Mouse (Mus musculus) forebrain, embryonic 12.5 days (tissue): ENCODE measurements around the gene Tie1. TPM values are rescaled to one million over a fixed set of nuclear protein-coding genes. Genes with fewer than 3 reads are reported as not detected.

Experiments
- ATAC-seq: fragments of 200-750 bp; cut with Nextera tagmentation; 2 replicates; pipeline ENCODE4 v1.8.0; 2017; ENCODE audit warnings: moderate TSS enrichment; ENCODE audit not compliant: low FRiP score
- H3K27ac ChIP-seq: fragments of 300-500 bp; sonication (generic); 2 replicates; pipeline ENCODE4 v1.5.1; 2016; ENCODE audit warnings: mild to moderate bottlenecking
- H3K27me3 ChIP-seq: fragments of 300-500 bp; sonication (generic); 2 replicates; pipeline ENCODE4 v1.6.1; 2016; ENCODE audit warnings: mild to moderate bottlenecking
- H3K36me3 ChIP-seq: fragments of 300-500 bp; sonication (generic); replicated peaks from 2 replicates; pipeline ENCODE4 v1.6.1; 2016; ENCODE audit warnings: mild to moderate bottlenecking
- H3K4me1 ChIP-seq: fragments of 300-500 bp; sonication (generic); 2 replicates; pipeline ENCODE4 v1.6.1; 2016
- H3K4me2 ChIP-seq: fragments of 300-500 bp; sonication (generic); 2 replicates; pipeline ENCODE4 v1.6.1; 2016; ENCODE audit warnings: mild to moderate bottlenecking, moderate library complexity
- H3K4me3 ChIP-seq: fragments of 300-500 bp; sonication (generic); replicated peaks from 2 replicates; pipeline ENCODE4 v1.5.1; 2016; ENCODE audit warnings: mild to moderate bottlenecking
- H3K9ac ChIP-seq: fragments of 300-500 bp; sonication (generic); 2 replicates; pipeline ENCODE4 v1.6.1; 2016; ENCODE audit warnings: mild to moderate bottlenecking
- H3K9me3 ChIP-seq: fragments of 300-500 bp; sonication (generic); 2 replicates; pipeline ENCODE4 v1.6.1; 2016
- WGBS: fragments of 180-500 bp; shearing (Covaris S2); methylation state at CpG from one replicate; pipeline ENCODE4 v1.1.7; 2016; 5-methylcytosine and 5-hydroxymethylcytosine counted together
- polyA plus RNA-seq: library from polyadenylated mRNA; unstranded; fragments of >200 nt; fragmentation: Nextera tagmentation; extraction: Ambion mirVana; gene quantifications from 2 replicates; pipeline ENCODE4 v1.2.1, GENCODE M21; 2016

Tie1 gene
- 15.4 and 15.6 TPM in 2 replicates for polyA plus RNA-seq

- no peak for ATAC-seq
- H3K4me1 ChIP-seq = no peaks in the 10 kb centered on the region
- no peak within 1 kb of the TSS for H3K4me3 ChIP-seq
- no peak within 1 kb of the TSS for H3K9ac ChIP-seq
- WGBS = 85% methylated on average over 8 of the region's 8 CpGs
- no peak within 1 kb of the TSS for H3K4me2 ChIP-seq
- no peak within 1 kb of the TSS for H3K27ac ChIP-seq
- no peaks in the 10 kb centered on the region for H3K27me3 ChIP-seq
- no peaks in the 10 kb centered on the region for H3K9me3 ChIP-seq
- no peaks in the 10 kb centered on the region for H3K36me3 ChIP-seq
Observed at GRCm38 (mm10) chr4:118489717-118490132, at the start of gene Tie1. Gene Tie1 (minus strand): TSS chr4:118490061.

DNA sequence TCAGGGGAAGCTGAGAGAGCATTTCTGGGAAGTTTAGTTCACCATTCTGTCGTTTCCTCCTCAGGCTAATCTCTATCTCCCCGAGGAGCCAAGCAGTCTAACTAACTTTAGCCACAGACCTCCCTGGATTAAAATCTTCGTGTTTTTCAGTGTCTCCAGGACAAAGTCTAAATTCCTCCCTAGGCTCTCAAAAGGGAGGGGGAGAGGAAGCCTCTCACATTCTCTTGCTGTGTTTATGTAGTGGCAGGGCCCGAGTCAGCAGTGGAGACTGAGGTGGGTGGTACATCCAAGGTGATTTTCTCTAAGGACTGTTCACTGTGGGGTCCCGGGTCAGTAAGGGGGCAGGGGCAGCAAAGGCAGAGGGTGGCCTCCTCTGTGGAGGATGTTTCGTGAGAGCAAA, 47.9 kb upstream of the Tie1 start:
- H3K4me3 ChIP-seq = no peak overlapping the region
- H3K4me2 ChIP-seq = no peak overlapping the region
- peaks cover 18% of the 10 kb centered on the region for H3K27me3 ChIP-seq
- no peak for ATAC-seq
- WGBS = 53% methylated on average over 6 of the region's 6 CpGs
- H3K27ac ChIP-seq = no peak overlapping the region
- H3K9me3 ChIP-seq = no peaks in the 10 kb centered on the region
- H3K9ac ChIP-seq = no peak overlapping the region
- no peaks in the 10 kb centered on the region for H3K4me1 ChIP-seq
- H3K36me3 ChIP-seq = no peaks in the 10 kb centered on the region

GRCm38 (mm10) chr4:118535610-118536009, 45.7 kb upstream of the Tie1 start:
- H3K4me1 ChIP-seq = peaks cover 7% of the 10 kb centered on the region; the same call in 1 of the 2 replicates
- no peaks in the 10 kb centered on the region for H3K9me3 ChIP-seq
- H3K36me3 ChIP-seq = no peaks in the 10 kb centered on the region
- peaks cover 3% of the 10 kb centered on the region; the same call in 1 of the 2 replicates for H3K27me3 ChIP-seq
- H3K4me3 ChIP-seq = no peak overlapping the region
- no peak overlapping the region for H3K27ac ChIP-seq
- no peak overlapping the region for H3K4me2 ChIP-seq
- H3K9ac ChIP-seq = no peak overlapping the region
- 80% methylated on average over 6 of the region's 6 CpGs for WGBS
- ATAC-seq = no peak

DNA sequence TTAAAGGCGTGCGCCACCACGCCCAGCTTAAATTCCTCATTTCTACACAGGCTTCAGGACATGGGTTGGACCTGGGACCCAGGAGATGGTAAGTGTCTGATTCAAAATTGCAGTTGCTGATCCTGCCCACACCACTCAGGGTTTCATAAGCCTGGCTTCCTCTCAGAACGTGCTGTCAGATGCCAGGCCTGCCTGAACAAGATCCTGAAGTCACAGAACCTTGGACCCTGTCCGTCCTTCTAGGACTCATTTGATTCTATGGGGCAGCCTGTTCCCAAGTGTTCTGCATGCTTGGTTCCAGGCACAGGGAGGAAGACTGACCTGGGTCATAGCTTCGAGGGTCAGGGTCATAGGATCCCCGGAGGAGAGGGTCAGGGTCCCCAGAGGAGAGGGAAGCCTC, 43.7 kb upstream of the Tie1 start:
- H3K9ac ChIP-seq = no peak overlapping the region
- H3K27ac ChIP-seq = no peak overlapping the region
- 0 out of 2 replicates have a peak, but pooled peaks cover 3% of the 10 kb centered on the region for H3K27me3 ChIP-seq
- no peak overlapping the region for H3K4me3 ChIP-seq
- H3K4me1 ChIP-seq = peaks cover 7% of the 10 kb centered on the region; the same call in 1 of the 2 replicates
- no peaks in the 10 kb centered on the region for H3K36me3 ChIP-seq
- H3K4me2 ChIP-seq = no peak overlapping the region
- no peaks in the 10 kb centered on the region for H3K9me3 ChIP-seq
- 85% methylated on average over 7 of the region's 7 CpGs for WGBS
- no peak for ATAC-seq

DNA sequence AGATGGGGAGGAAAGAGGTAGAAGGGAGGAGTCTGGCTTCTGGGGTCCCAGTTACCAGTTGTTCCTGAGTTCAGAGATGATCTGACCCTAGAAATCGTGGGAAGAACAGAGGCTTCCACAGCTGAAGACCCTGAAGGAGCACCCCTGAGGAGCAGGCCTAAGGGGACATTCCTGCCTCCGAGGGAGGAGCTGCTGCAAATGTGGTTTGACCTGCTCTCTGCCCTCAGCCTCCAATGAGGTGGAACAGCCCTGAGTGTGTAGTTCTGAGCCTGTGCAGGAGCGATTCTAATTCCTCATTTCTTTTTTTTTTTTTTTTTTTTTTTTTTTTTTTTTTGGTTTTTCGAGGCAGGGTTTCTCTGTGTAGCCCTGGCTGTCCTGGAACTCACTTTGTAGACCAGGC, 43.3 kb upstream of the Tie1 start:
- Histone ChIP-seq H3K9ac (no peak overlapping the region), H3K4me1 (peaks cover 7% of the 10 kb centered on the region; the same call in 1 of the 2 replicates), H3K9me3 (no peaks in the 10 kb centered on the region), H3K4me2 (no peak overlapping the region), H3K27me3 (0 out of 2 replicates have a peak, but pooled peaks cover under 1% of the 10 kb centered on the region), H3K27ac (no peak overlapping the region), H3K4me3 (no peak overlapping the region), H3K36me3 (no peaks in the 10 kb centered on the region)
- no peak for ATAC-seq
- 57% methylated on average over 3 of the region's 4 CpGs for WGBS

- ATAC-seq = no peak
- Histone ChIP-seq H3K9me3 (no peaks in the 10 kb centered on the region), H3K9ac (no peak overlapping the region), H3K4me1 (peaks cover 7% of the 10 kb centered on the region; the same call in 1 of the 2 replicates), H3K36me3 (no peaks in the 10 kb centered on the region), H3K27ac (no peak overlapping the region), H3K4me3 (no peak overlapping the region), H3K4me2 (no peak overlapping the region), H3K27me3 (no peaks in the 10 kb centered on the region)
- WGBS = 79% methylated on average over 5 of the region's 5 CpGs
Observed at GRCm38 (mm10) chr4:118532663-118533062, 42.8 kb upstream of the Tie1 start.

DNA sequence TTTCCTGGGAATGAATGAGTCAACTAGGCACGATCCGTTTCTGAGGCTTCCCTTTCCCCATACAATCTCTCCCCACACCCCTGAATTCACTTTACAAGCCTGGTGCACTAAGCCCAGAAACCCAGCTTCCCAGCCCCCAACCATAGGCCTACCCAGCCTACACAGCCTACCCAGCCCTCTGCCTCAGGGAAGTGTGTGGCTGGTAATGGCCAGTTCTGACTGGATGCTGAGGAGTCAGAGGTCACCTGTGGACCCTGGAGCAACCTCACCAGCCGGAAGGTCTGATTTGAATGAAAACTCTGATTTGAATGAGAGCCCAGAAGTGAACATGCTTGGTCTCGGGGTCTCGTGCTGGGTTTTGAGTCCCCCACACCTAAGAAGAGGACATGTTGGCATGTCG, 37.9 kb upstream of the Tie1 start:
- no peak overlapping the region for H3K4me2 ChIP-seq
- no peak overlapping the region for H3K27ac ChIP-seq
- H3K4me3 ChIP-seq = no peak overlapping the region
- no peaks in the 10 kb centered on the region for H3K27me3 ChIP-seq
- no peaks in the 10 kb centered on the region for H3K36me3 ChIP-seq
- whole genome bisulfite sequencing = 82% methylated on average over 6 of the region's 6 CpGs
- H3K9me3 ChIP-seq = no peaks in the 10 kb centered on the region
- H3K9ac ChIP-seq = no peak overlapping the region
- ATAC-seq = no peak
- peaks cover 9% of the 10 kb centered on the region; the same call in 1 of the 2 replicates for H3K4me1 ChIP-seq

DNA sequence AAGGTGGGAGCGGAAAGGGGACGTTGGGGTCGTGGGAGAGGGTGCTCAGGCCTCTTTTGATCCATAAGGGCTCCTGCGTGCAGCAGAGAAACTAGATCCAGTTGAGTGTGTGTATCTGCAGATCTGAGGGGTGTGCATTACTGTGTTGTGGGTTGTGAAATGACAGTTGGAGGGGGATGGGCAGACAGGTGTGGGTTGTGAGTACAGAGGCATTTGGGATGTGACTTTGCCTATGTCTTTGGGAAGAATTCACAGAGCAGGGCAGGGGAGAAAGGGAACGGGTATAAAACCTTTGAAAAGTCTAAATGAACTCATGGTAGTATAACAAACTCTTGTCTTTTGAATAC, 37.4 kb upstream of the Tie1 start:
- no peak overlapping the region for H3K4me3 ChIP-seq
- H3K9me3 ChIP-seq = no peaks in the 10 kb centered on the region
- H3K4me2 ChIP-seq = no peak overlapping the region
- peaks cover 9% of the 10 kb centered on the region; the same call in 1 of the 2 replicates for H3K4me1 ChIP-seq
- H3K27ac ChIP-seq = no peak overlapping the region
- no peaks in the 10 kb centered on the region for H3K36me3 ChIP-seq
- H3K27me3 ChIP-seq = no peaks in the 10 kb centered on the region
- ATAC-seq = no peak
- H3K9ac ChIP-seq = no peak overlapping the region
- WGBS = 32% methylated on average over 5 of the region's 5 CpGs

GRCm38 (mm10) chr4:118526408-118527334, 36.8 kb upstream of the Tie1 start, which contains the start of gene 2610528J11Rik:
Gene 2610528J11Rik (plus strand): TSS chr4:118526999.
- Histone ChIP-seq H3K4me1 (peaks cover 7% of the 10 kb centered on the region; the same call in 1 of the 2 replicates), H3K9me3 (no peaks in the 10 kb centered on the region), H3K9ac (no peak within 1 kb of the TSS), H3K4me3 (no peak within 1 kb of the TSS), H3K27ac (no peak within 1 kb of the TSS), H3K27me3 (no peaks in the 10 kb centered on the region), H3K36me3 (no peaks in the 10 kb centered on the region), H3K4me2 (no peak within 1 kb of the TSS)
- ATAC-seq = no peak
- WGBS = 34% methylated on average over 17 of the region's 17 CpGs

- Histone ChIP-seq H3K36me3 (no peaks in the 10 kb centered on the region), H3K27me3 (no peaks in the 10 kb centered on the region), H3K9ac (no peak overlapping the region), H3K4me1 (peaks cover 2% of the 10 kb centered on the region; the same call in 1 of the 2 replicates), H3K27ac (no peak overlapping the region), H3K4me3 (no peak overlapping the region), H3K9me3 (no peaks in the 10 kb centered on the region), H3K4me2 (no peak overlapping the region)
- ATAC-seq = no peak
- WGBS = 71% methylated on average over 3 of the region's 3 CpGs
Observed at GRCm38 (mm10) chr4:118525779-118526178, 35.9 kb upstream of the Tie1 start.

DNA sequence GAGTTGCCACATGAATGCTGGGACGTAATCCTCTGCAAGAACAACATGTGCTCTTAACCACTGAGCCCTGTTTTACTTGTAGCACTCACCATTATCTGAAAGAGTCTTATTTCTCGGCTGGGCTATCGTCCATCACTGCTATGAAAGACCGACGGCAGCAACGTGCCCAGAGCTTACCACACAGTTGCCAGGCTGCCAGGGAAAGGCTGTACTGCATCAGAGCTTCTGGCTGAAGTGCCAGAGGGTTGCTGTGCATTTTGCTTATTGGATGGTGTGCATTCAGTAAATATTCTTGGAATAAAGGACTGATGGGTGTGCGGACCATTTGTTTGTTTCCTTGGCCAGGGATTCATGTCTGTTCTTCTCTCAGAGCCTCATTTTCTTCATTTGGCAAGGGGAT, 34.1 kb upstream of the Tie1 start:
- no peak for ATAC-seq
- no peak overlapping the region for H3K9ac ChIP-seq
- WGBS = 83% methylated on average over 7 of the region's 7 CpGs

GRCm38 (mm10) chr4:118522248-118522647, 32.4 kb upstream of the Tie1 start:
- no peak overlapping the region for H3K27ac ChIP-seq
- H3K9me3 ChIP-seq = no peaks in the 10 kb centered on the region
- H3K4me3 ChIP-seq = no peak overlapping the region
- H3K36me3 ChIP-seq = no peaks in the 10 kb centered on the region
- H3K9ac ChIP-seq = no peak overlapping the region
- H3K4me1 ChIP-seq = peaks cover 8% of the 10 kb centered on the region
- no peak overlapping the region for H3K4me2 ChIP-seq
- no peak for ATAC-seq
- H3K27me3 ChIP-seq = peaks cover 3% of the 10 kb centered on the region; the same call in 1 of the 2 replicates
- 90% methylated on average over 7 of the region's 7 CpGs for WGBS

More for the DNA sequence above, 34.1 kb upstream of the Tie1 start:
- Histone ChIP-seq H3K4me1 (peaks cover 2% of the 10 kb centered on the region; the same call in 1 of the 2 replicates), H3K9me3 (no peaks in the 10 kb centered on the region), H3K27ac (no peak overlapping the region), H3K4me2 (no peak overlapping the region), H3K27me3 (no peaks in the 10 kb centered on the region), H3K36me3 (no peaks in the 10 kb centered on the region), H3K4me3 (no peak overlapping the region)
